In genomic region chr6:58593987-58594844, GRCm38 (mm10) we compare ENCODE assay signal across 8 mouse cellular contexts. TPM values are rescaled to one million over a fixed set of nuclear protein-coding genes. Genes with fewer than 3 reads are reported as not detected.
DNase-seq lines count a peak whose midpoint lies in the region; ATAC-seq and TF ChIP-seq lines count a peak whose summit lies in the region.
"Not testable (repeated sequence)": the region's sequence is repeated elsewhere in the genome, so short reads cannot be mapped to it uniquely, and the experiment has no call there.

No protein-coding gene starts in this region.

- 0 out of 2 replicates have a peak, but pooled peaks cover 11% of the 10 kb centered on the region for H3K4me1 ChIP-seq in heart, embryonic 12.5 days (replicated peaks)
- H3K4me1 ChIP-seq in hindbrain, embryonic 14.5 days (replicated peaks; ENCODE audit: control insufficient read depth, insufficient read depth, low read length); limb, embryonic 11.5 days (ENCODE audit: control insufficient read depth, insufficient read depth, low read length); liver, postnatal 0 days (ENCODE audit: insufficient read depth); midbrain, postnatal 0 days (ENCODE audit: insufficient read depth, low read length); stomach, postnatal 0 days (replicated peaks; ENCODE audit: control insufficient read depth, insufficient read depth): not testable (repeated sequence)

- H3K4me3 ChIP-seq in heart, embryonic 12.5 days; hindbrain, embryonic 14.5 days (replicated peaks; ENCODE audit: low read length); limb, embryonic 11.5 days (ENCODE audit: low read depth, low read length); liver, postnatal 0 days (ENCODE audit: low read depth, low read length); midbrain, postnatal 0 days (ENCODE audit: low read depth, low read length); stomach, postnatal 0 days (ENCODE audit: low read depth, low read length): not testable (repeated sequence)

- not testable (repeated sequence) for H3K4me2 ChIP-seq in heart, embryonic 12.5 days; hindbrain, embryonic 14.5 days (replicated peaks); limb, embryonic 11.5 days (ENCODE audit: low read depth, severe bottlenecking); liver, postnatal 0 days (ENCODE audit: low read depth, low read length); midbrain, postnatal 0 days (ENCODE audit: low read depth, low read length, poor library complexity, severe bottlenecking); stomach, postnatal 0 days (replicated peaks; ENCODE audit: low read depth)

- not testable (repeated sequence) for TF ChIP-seq EP300 in liver, postnatal 0 days (IDR thresholded peaks at IDR 0.05; ENCODE audit: low read depth); stomach, postnatal 0 days (optimal IDR thresholded peaks at IDR 0.05)

- H3K9ac ChIP-seq in heart, embryonic 12.5 days; hindbrain, embryonic 14.5 days; limb, embryonic 11.5 days (ENCODE audit: low read length); liver, postnatal 0 days (replicated peaks); midbrain, postnatal 0 days (replicated peaks; ENCODE audit: low read length, poor library complexity, severe bottlenecking); stomach, postnatal 0 days (ENCODE audit: low read length): not testable (repeated sequence)

- H3K9me3 ChIP-seq in heart, embryonic 12.5 days (replicated peaks); hindbrain, embryonic 14.5 days (ENCODE audit: control insufficient read depth, low read length); limb, embryonic 11.5 days (ENCODE audit: control insufficient read depth, low read length); liver, postnatal 0 days (ENCODE audit: low read length); midbrain, postnatal 0 days (ENCODE audit: low read length); stomach, postnatal 0 days (ENCODE audit: control insufficient read depth, low read length): not testable (repeated sequence)

- ATAC-seq in erythroblast, adult 5-6 weeks (replicated peaks; ENCODE audit: low FRiP score, poor library complexity, severe bottlenecking): 0 out of 2 replicates have a peak, but pooled peaks have one; percentile 41
- peak; percentile 52; the same call in 1 of the 2 replicates for ATAC-seq in heart, embryonic 12.5 days (ENCODE audit: insufficient number of reproducible peaks, low FRiP score)
- peak; percentile 72; the same call in 1 of the 2 replicates for ATAC-seq in hindbrain, embryonic 14.5 days (ENCODE audit: low FRiP score)
- peak; percentile 75; the same call in 1 of the 2 replicates for ATAC-seq in limb, embryonic 11.5 days (ENCODE audit: insufficient number of reproducible peaks, low FRiP score, low TSS enrichment, low read depth)
- peak; percentile 30; the same call in 1 of the 2 replicates for ATAC-seq in liver, postnatal 0 days
- peak; percentile 66 for ATAC-seq in midbrain, postnatal 0 days (ENCODE audit: low FRiP score)
- peak; percentile 64; the same call in 1 of the 2 replicates for ATAC-seq in stomach, postnatal 0 days (ENCODE audit: low FRiP score, low TSS enrichment)

- not testable (repeated sequence) for TF ChIP-seq CTCF in liver, postnatal 0 days (IDR thresholded peaks at IDR 0.05; ENCODE audit: low read depth); midbrain, postnatal 0 days (IDR thresholded peaks at IDR 0.05); stomach, postnatal 0 days (IDR thresholded peaks at IDR 0.05; ENCODE audit: low read depth)

- H3K36me3 ChIP-seq in heart, embryonic 12.5 days; hindbrain, embryonic 14.5 days (replicated peaks; ENCODE audit: control insufficient read depth, insufficient read depth); limb, embryonic 11.5 days (ENCODE audit: control insufficient read depth, insufficient read depth, low read length); liver, postnatal 0 days (replicated peaks; ENCODE audit: insufficient read depth, low read length); midbrain, postnatal 0 days (ENCODE audit: insufficient read depth, low read length); stomach, postnatal 0 days (ENCODE audit: control insufficient read depth, insufficient read depth, low read length): not testable (repeated sequence)

- DNase-seq in adrenal gland, adult (ENCODE audit: inconsistent age in 2 of 2, low spot score in 1 of 2): peak; percentile 19 to 63
- not testable (repeated sequence) for DNase-seq in hindbrain, embryonic 14.5 days (ENCODE audit: low spot score); limb, embryonic 11.5 days (ENCODE audit: low spot score); liver, postnatal 0 days; midbrain, postnatal 0 days (ENCODE audit: low spot score); stomach, postnatal 0 days (ENCODE audit: low spot score)

- not testable (repeated sequence) for H3K27me3 ChIP-seq in heart, embryonic 12.5 days (replicated peaks); hindbrain, embryonic 14.5 days (ENCODE audit: control insufficient read depth, insufficient read depth, low read length); limb, embryonic 11.5 days (ENCODE audit: control insufficient read depth, insufficient read depth, low read length); liver, postnatal 0 days (ENCODE audit: insufficient read depth, low read length); midbrain, postnatal 0 days (ENCODE audit: insufficient read depth, low read length); stomach, postnatal 0 days (ENCODE audit: control insufficient read depth, insufficient read depth, low read length)

- not testable (repeated sequence) for H3K27ac ChIP-seq in heart, embryonic 12.5 days (ENCODE audit: poor library complexity, severe bottlenecking); hindbrain, embryonic 14.5 days; limb, embryonic 11.5 days (replicated peaks; ENCODE audit: low read depth, low read length); liver, postnatal 0 days (ENCODE audit: low read depth); midbrain, postnatal 0 days (ENCODE audit: low read depth, low read length); stomach, postnatal 0 days (replicated peaks)

- 40% methylated on average over 3 of the region's 3 CpGs for WGBS in heart, embryonic 12.5 days
- 51% methylated on average over 3 of the region's 3 CpGs for WGBS in hindbrain, embryonic 14.5 days
- 44% methylated on average over 3 of the region's 3 CpGs for WGBS in limb, embryonic 11.5 days
- 40% methylated on average over 3 of the region's 3 CpGs for whole genome bisulfite sequencing in liver, postnatal 0 days (ENCODE audit: insufficient replicate concordance)
- 41% methylated on average over 3 of the region's 3 CpGs for WGBS in midbrain, postnatal 0 days
- 47% methylated on average over 3 of the region's 3 CpGs for whole genome bisulfite sequencing in stomach, postnatal 0 days

RNA-seq across cellular contexts. Expression of gene Abcg2, which starts 9.9 kb away (rescaled TPM):
- 213 and 253 TPM in 2 replicates for total RNA-seq in erythroblast, adult 5-6 weeks (2015; ENCODE audit: low replicate concordance)
- total RNA-seq in erythroblast, adult 5-6 weeks (2017; ENCODE audit: low replicate concordance): 492 and 662 TPM in 2 replicates
- 60.1 and 62.0 TPM in 2 replicates for polyA plus RNA-seq in heart, embryonic 12.5 days (2016; fragmentation: Nextera tagmentation; extraction: Ambion mirVana)
- polyA plus RNA-seq in hindbrain, embryonic 14.5 days (2014; fragmentation: Nextera tagmentation; extraction: Ambion mirVana): 38.9 and 40.9 TPM in 2 replicates
- polyA plus RNA-seq in limb, embryonic 11.5 days (2014; fragmentation: Nextera tagmentation; extraction: Ambion mirVana): 49.2 and 49.9 TPM in 2 replicates
- 78.9 and 90.1 TPM in 2 replicates for polyA plus RNA-seq in liver, postnatal 0 days (2015; fragmentation: Nextera tagmentation; extraction: Ambion mirVana)
- 25.2 and 27.4 TPM in 2 replicates for total RNA-seq in midbrain, postnatal 0 days (2014; rRNA removed)
- 28.6 and 29.0 TPM in 2 replicates for polyA plus RNA-seq in midbrain, postnatal 0 days (2015; fragmentation: Nextera tagmentation; extraction: Ambion mirVana)
- polyA plus RNA-seq in stomach, postnatal 0 days (2015; fragmentation: Nextera tagmentation; extraction: Ambion mirVana): 18.1 and 19.2 TPM in 2 replicates
